Mouse (Mus musculus) frontal cortex, adult 2 months (tissue): ENCODE data around the gene Gm17482. TPM values are rescaled to one million over a fixed set of nuclear protein-coding genes. Genes with fewer than 3 reads are reported as not detected.

Experiments
- DNase-seq, 2 experiments: peaks; one replicate each; pipeline ENCODE4 v3.0.0; 2022; ENCODE audit warnings: low spot score in 1 of 2; ENCODE audit errors: extremely low spot score in 1 of 2
- polyA plus RNA-seq: library from polyadenylated mRNA; depleted of rRNA; stranded (reverse); fragments of >200 nt; gene quantifications from 2 replicates; pipeline ENCODE4 v1.2.3, GENCODE M21; 2012

The Gm17482 gene
- polyA plus RNA-seq, 1 experiment, result not detected

- DNase-seq, result no peak
These were observed 17.1 kb downstream of the Gm17482 start for GRCm38 (mm10) chr6:115244222-115244621.

GRCm38 (mm10) chr6:115245500-115246058 is 18.4 kb downstream of the Gm17482 start:
- DNase-seq, result no peak

DNA sequence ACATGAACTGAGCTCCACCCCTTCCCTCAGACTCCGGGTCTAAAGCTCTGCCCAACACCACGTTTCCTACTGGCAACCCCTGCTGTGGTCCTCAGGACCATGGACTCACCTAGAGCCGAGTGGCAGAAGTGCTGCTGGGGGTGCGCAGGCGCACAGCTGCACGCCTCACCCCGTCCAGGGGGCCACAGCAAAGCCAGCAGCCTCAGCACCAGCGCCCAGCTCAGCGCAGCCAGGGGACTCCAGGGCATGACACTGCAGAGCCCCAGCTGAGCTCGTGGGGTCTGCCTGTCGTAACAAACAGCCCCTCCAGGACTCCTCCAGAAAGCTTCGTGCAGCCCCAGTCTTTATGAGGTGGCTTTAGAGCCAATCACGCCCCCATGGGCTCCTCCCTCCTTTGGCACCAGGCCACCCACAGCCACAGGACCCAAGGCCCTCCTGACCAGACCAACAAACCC is 24.4 kb downstream of the Gm17482 start:
- no peak for DNase-seq

DNA sequence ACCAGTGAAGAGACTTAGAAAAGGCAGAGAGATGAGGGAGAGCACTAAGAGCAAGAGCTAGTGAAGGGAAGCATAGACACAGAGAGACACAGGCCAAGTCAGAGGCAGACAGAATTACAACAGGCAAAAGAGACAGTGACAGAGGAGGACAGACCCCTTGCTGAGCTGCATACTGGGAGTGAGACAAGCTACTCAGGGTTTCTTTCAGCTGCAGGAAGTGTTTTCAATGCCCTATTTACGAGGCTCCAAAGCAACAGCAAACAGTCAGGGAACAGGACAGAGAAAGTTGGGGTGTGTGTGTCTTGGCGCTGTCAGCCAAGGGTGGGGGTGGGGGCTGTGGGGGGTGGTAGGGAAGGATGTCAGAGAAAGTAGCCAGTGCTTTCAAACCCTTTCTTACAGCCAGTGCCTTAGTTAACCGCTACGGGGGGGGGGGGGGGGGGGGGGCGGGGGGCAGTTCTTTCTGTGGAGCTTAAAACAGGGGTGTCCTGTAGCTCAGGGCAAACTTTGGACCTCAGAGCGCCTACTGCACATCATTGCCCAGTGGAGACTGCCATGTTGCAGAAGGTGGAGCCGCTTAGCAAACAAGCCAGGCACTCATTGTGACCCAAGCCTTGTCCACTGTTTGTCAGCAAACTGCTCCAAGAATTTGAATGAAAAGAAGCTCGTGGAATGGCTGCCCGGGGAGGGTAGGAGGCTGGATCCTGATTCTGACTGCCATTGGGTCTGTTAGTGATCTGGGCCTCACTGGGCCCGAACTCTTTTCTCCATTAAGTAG is 25.1 kb downstream of the Gm17482 start, which contains the start of gene Timp4:
Timp4 (minus strand) TSS at position 107 of the 775 bp plus-strand sequence.
- no peak for DNase-seq

GRCm38 (mm10) chr6:115255171-115255570 is 28.0 kb downstream of the Gm17482 start:
- DNase-seq, result no peak

GRCm38 (mm10) chr6:115260507-115260906 is 33.4 kb downstream of the Gm17482 start:
- no peak for DNase-seq

- no peak for DNase-seq
These were observed 39.6 kb downstream of the Gm17482 start for GRCm38 (mm10) chr6:115266791-115267190.

GRCm38 (mm10) chr6:115267916-115268315 is 40.8 kb downstream of the Gm17482 start:
- DNase-seq, result peak; percentile 49 to 85

DNA sequence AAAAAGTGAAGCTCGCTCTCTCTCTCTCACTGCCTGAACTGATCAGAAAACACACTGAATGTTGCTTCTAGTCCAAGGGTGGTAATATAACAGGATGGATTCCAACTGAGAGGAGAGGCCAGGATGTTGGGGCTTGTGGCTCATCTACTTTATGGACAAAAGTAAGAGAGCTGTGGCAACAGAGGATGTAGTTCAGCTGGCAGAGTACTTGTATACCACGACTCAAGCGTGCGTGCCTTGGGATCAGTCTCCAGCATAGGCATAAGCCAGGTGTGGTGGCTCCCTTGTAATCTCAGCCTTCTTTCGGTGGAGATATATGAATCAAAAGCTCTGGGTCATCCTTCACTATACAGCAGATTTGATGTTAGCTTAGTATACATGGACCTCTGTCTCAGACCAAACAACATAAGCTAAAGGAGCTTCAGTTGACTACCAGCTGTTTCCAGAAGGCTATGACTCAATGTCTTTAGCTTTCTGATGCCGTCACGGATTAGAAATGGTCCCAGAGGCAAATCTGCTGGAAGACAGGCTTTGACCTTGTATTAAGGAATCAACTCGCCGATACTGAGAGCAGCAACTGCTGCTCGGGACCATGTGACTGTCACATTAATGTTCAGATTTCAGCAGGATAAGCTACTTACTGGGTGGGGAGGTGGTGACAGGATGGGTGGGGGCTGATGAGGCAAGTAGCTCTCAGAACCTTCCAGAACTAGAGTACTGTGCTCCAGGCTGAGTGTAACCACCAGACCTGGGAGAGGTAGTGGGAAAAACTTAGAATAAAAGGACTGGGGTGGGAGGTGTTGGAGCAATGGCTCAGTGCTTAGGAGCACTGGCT is 41.6 kb downstream of the Gm17482 start:
- DNase-seq, result no peak

DNA sequence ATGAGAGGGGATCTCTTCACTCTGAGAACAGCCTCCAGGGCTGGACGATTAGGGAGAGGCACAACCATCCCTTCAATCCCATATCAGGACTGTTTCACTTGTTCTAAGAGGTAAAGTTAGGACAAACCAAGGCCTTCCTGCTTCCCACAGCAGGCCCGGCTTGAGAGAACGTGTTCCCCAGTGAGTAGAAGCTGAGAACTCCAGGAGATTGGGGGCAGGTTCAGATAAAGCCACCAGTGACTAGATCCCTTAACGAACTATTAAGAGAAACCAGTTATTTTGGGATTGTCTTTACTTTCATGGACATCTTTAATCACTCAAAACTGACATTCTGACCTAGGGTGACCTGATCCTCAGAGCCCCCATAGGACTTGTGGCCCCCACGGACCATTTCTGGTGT is 42.4 kb downstream of the Gm17482 start:
- no peak for DNase-seq

GRCm38 (mm10) chr6:115270085-115270484 is 42.9 kb downstream of the Gm17482 start:
- DNase-seq, result no peak

- DNase-seq, result no peak
These were observed 44.2 kb downstream of the Gm17482 start for GRCm38 (mm10) chr6:115271326-115271725.

DNA sequence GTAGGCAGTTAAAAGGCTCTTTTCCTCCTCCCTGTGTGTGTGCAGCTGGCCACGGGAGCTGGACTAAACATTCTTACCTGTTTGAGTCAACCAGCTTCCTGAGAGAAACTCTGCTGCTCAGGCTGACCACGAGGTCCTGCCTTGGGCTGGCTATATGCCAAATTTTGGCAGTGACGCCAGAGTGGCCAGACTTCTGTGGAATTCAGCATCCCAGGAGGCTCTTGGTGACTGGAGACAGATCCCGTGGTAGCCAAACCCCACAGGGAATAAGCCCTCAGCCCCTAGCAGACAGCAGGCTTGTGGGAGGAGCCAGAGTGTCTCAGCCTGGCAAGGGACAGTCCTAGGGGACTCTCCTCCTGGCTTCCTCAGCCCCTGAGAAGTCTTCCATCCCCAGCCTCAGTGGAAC is 44.7 kb downstream of the Gm17482 start:
- no peak for DNase-seq

GRCm38 (mm10) chr6:115273346-115273745 is 46.2 kb downstream of the Gm17482 start:
- no peak for DNase-seq

- no peak for DNase-seq
These were observed 47.6 kb downstream of the Gm17482 start for GRCm38 (mm10) chr6:115274705-115275104.

- DNase-seq, result no peak
These were observed 48.1 kb downstream of the Gm17482 start for GRCm38 (mm10) chr6:115275116-115275815.

GRCm38 (mm10) chr6:115278086-115278485 is 50.9 kb downstream of the Gm17482 start:
- DNase-seq, result peak in 1 of 2 experiments; percentile 60

GRCm38 (mm10) chr6:115279639-115280038 is 52.5 kb downstream of the Gm17482 start:
- no peak for DNase-seq

GRCm38 (mm10) chr6:115284153-115284552 is 57.0 kb downstream of the Gm17482 start:
- no peak for DNase-seq

DNA sequence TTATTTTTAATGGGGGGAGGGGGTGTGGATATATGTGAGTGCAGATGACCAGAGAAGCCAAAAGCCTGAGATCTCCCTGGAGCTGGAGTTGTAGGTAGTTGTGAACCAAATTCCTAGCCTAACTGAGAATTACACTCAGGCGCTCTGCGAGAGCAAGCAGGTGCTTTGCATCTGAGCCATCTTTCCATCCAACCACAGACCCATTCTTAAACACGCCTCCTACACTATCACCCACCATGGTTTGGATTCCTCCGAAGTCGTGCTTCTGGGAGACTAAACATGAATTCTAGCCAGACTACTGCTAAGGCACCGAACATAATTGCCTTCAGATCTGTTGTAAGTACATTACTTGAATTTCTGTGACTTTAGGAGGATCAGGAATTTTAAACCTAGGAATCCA is 59.3 kb downstream of the Gm17482 start:
- peak; percentile 64 to 75 for DNase-seq

DNA sequence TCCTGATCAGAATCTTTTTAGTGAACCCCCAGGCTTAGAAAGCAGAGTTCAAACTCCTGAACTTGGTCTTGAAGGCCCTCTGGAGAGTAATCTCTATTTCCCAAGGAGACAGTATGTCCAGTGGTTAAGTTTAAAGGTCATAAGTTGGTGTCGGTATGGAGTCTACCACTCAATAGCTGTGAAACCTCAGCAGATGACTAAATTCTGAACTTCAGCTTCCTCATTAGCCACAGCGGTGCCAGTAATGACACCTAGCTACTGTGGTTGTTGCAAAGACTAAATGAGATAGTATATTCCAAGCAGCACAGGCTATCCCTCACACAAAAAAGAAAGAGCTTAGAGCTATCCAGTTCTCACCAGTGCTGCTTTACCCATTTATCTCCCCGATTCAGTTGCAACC is 61.1 kb downstream of the Gm17482 start:
- no peak for DNase-seq
